Mouse (Mus musculus) gastrocnemius, postnatal 10 days (tissue): Measurements from ENCODE around the gene Tnr. TPM values are rescaled to one million over a fixed set of nuclear protein-coding genes. Genes with fewer than 3 reads are reported as not detected.
"Not testable (repeated sequence)": the region's sequence is repeated elsewhere in the genome, so short reads cannot be mapped to it uniquely, and the experiment has no call there.

Experiments
- DNase-seq: peaks from one replicate; pipeline ENCODE4 v3.0.0; 2021; ENCODE audit warnings: mixed read lengths
- total RNA-seq, 2 experiments: library from RNA; stranded (reverse); gene quantifications; 2 replicates each; pipeline ENCODE4 v1.2.3; 2021

Gene Tnr
- total RNA-seq, 2 experiments from 2014 or later, result 0.27 to 0.33 TPM

GRCm38 (mm10) chr1:159966286-159966685, 442.7 kb downstream of the Tnr start:
- not testable (repeated sequence) for DNase-seq

- DNase-seq, result no peak
Measured at GRCm38 (mm10) chr1:159968395-159968794, 444.8 kb downstream of the Tnr start.

DNA sequence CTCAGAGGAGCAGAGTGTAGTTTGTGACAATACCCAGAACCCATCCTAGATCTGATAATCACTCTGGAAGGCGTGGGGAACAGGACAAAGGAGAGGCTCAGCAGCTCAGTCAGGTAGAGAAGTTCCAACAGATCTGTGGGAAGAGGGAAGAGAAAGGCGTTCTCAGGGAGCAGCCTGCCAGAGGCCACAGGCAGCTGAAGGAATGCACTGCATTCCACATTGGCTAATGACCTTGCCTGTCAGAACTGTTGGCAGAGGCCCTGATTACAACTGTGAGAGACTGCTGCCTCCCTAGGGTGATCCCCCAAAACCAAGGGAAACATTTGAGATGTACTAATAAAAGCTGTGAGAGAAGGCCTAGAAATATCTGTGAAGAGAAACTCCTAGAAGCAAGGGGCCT, 454.2 kb downstream of the Tnr start:
- DNase-seq, result no peak

DNA sequence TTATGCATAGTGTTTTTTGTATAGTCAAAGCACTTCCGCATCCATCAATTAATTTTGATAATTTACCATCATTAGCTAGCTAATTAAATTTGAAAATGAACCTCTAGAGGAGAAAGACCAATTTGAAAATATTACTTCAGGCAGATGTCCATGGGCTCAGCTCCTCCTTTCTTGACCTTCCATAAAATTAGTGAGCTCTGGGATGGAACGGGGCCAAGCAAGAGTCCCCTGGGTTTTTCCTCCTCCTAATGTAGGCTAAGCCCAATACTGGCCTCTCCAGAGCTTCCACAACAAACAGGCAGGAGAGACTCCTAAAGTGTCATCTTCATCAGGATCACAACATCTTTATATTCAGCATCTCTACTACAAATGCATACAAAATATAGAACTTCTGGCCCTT, 455.5 kb downstream of the Tnr start:
- DNase-seq, result peak; percentile 47

- no peak for DNase-seq
Measured at GRCm38 (mm10) chr1:159980355-159980754, 456.8 kb downstream of the Tnr start.
